Mouse (Mus musculus): ENCODE measurements at regions not wholly inside any gene's neighbourhood (a gene's known extent, or its start where the extent isn't known, plus 50 kb on each side); places are given as distances from the start of the nearest gene placed in this dataset.

DNA sequence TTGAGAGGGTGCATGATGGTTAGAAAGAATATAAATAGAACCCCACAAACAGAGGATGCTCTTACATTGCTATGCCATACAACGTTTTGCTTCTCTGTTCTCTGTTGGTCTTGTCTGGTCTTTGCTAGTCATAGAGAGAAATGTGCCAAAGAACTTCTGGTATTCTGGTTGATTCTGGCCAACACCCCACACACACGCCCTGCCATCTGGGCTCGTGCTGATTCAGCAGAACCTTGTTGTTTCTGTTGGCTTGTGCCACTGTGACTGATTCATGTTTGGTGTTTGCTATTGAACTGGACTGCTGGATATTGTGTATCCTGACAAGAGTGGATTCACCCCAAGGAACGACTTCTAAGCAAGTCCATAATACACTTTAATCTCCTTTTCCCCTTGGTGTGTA, 126.0 kb upstream of the Rasa1 start:
- TF ChIP-seq CTCF (IDR thresholded peaks at IDR 0.05; ENCODE audit: borderline replicate concordance, control insufficient read depth, extremely low read depth, insufficient read depth, low read length, poor library complexity) (no peak), POLR2A (IDR thresholded peaks at IDR 0.05; ENCODE audit: control insufficient read depth, extremely low read depth, insufficient read depth, low read length, poor library complexity) (no peak)

Data from thymus, adult 2 months (tissue).